Mouse (Mus musculus) telencephalon, adult 2 months (tissue): ENCODE data around the gene Rars2.
A peak's percentile ranks its signal among the peaks of the same experiment; 100 is the strongest.

Experiments used
- DNase-seq: peaks from one replicate; pipeline ENCODE4 v3.0.0-alpha.2; 2011; ENCODE audit warnings: low read depth, low spot score

The Rars2 gene

GRCm38 (mm10) chr4:34640731-34641130, 26.0 kb downstream of the Rars2 start:
- DNase-seq, result no peak

GRCm38 (mm10) chr4:34644779-34645178, 30.0 kb downstream of the Rars2 start:
- no peak for DNase-seq

GRCm38 (mm10) chr4:34653179-34653578, 38.4 kb downstream of the Rars2 start:
- DNase-seq, result no peak

GRCm38 (mm10) chr4:34656101-34656500, 41.3 kb downstream of the Rars2 start:
- DNase-seq, result no peak

GRCm38 (mm10) chr4:34659012-34659411, 44.3 kb downstream of the Rars2 start:
- DNase-seq, result no peak

- DNase-seq, result no peak
Measured at GRCm38 (mm10) chr4:34661514-34661913, 46.8 kb downstream of the Rars2 start.

- DNase-seq, result peak; percentile 13
Measured at GRCm38 (mm10) chr4:34661927-34662326, 47.2 kb downstream of the Rars2 start.

- no peak for DNase-seq
Measured at GRCm38 (mm10) chr4:34667923-34668322, 53.2 kb downstream of the Rars2 start.

- no peak for DNase-seq
Measured at GRCm38 (mm10) chr4:34673721-34674120, 59.0 kb downstream of the Rars2 start.

GRCm38 (mm10) chr4:34680530-34680929, 65.8 kb downstream of the Rars2 start:
- DNase-seq, result no peak

- peak; percentile 95 for DNase-seq
Measured at GRCm38 (mm10) chr4:34686874-34687567, 72.3 kb downstream of the Rars2 start, which contains the start of gene Slc35a1. Gene Slc35a1 (minus strand): TSS chr4:34687438.

GRCm38 (mm10) chr4:34688021-34688420, 73.3 kb downstream of the Rars2 start:
- no peak for DNase-seq

- no peak for DNase-seq
Measured at GRCm38 (mm10) chr4:34701528-34701927, 86.8 kb downstream of the Rars2 start.

GRCm38 (mm10) chr4:34702231-34702630, 87.5 kb downstream of the Rars2 start:
- DNase-seq, result no peak

GRCm38 (mm10) chr4:34703029-34703428, 88.3 kb downstream of the Rars2 start:
- DNase-seq, result no peak

GRCm38 (mm10) chr4:34707248-34707647, 92.5 kb downstream of the Rars2 start:
- no peak for DNase-seq

- peak; percentile 44 for DNase-seq
Measured at GRCm38 (mm10) chr4:34708127-34708526, 93.4 kb downstream of the Rars2 start.
